Mouse (Mus musculus): ENCODE data around the gene Wdr47.
A peak's percentile ranks its signal among the peaks of the same experiment; 100 is the strongest.

DNA sequence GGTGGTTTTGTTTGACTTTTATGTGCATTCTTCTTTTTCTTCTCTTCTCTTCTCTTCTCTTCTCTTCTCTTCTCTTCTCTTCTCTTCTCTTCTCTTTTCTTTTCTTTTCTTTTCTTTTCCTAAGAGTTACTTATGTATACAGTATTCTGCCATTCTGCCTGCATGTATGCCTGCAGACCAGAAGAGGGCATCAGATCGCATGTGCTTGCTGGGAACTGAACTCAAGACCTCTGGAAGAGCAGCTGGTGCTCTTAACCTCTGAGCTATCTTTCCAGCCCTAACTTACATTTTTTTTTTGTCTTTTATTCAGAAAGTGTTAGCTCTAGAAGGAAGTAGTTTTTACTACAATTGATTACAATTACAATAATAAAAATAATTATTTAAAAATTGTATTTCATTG lies 69.9 kb downstream of the Wdr47 start:
- TF ChIP-seq CTCF (IDR thresholded peaks at IDR 0.05; ENCODE audit: low read depth): peak; percentile 51
- no peak for TF ChIP-seq EP300 (IDR thresholded peaks at IDR 0.05; ENCODE audit: low read depth)
